Mouse (Mus musculus) liver (tissue): Measurements from ENCODE around the gene Parg.
A peak's percentile ranks its signal among the peaks of the same experiment; 100 is the strongest.
"Not testable (repeated sequence)": the region's sequence is repeated elsewhere in the genome, so short reads cannot be mapped to it uniquely, and the experiment has no call there.

ENCODE experiments used
- DNase-seq: peaks from one replicate; pipeline ENCODE4 v3.0.0-alpha.2; 2020; ENCODE audit warnings: mixed read lengths

The Parg gene

GRCm38 (mm10) chr14:32179393-32180195 is 22.2 kb upstream of the Parg start:
- no peak for DNase-seq

DNA sequence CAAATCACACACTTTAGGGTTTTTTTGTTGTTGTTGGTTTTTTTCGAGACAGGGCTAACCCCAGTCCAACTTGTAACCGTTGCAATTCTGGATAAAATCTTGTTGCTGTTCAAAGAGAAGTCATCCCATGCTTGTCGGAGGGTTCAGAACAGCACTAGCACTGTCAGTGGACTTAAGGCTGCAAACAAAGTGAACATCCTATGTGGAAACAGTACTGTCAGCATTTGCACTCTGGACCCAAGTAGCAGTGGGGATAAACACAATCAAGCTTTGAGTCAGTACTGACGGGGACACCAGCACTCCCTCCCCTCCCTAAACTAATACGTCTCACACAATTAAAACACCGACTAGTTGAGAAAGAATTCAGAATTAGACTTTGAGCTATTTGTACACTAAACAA is 20.9 kb upstream of the Parg start:
- no peak for DNase-seq

DNA sequence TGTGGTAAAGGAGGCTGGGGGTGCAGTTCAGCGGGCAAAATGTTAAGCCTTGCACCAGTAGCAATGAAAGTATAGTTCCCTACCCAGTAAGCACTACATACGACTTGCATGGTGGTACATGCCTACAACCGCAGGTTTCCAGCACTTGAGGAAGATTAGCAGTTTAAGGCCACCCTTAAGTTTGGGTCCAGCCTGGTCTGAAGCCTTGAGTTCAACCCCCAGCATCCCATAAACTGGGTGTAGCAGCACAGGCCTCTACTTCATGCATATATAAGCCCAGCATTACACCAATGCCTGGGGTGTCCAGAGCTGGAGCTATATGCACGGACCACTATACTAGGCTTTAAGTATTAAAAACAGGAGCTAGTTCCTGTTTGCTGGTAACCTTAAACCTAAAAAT is 17.9 kb upstream of the Parg start:
- DNase-seq, result no peak

DNA sequence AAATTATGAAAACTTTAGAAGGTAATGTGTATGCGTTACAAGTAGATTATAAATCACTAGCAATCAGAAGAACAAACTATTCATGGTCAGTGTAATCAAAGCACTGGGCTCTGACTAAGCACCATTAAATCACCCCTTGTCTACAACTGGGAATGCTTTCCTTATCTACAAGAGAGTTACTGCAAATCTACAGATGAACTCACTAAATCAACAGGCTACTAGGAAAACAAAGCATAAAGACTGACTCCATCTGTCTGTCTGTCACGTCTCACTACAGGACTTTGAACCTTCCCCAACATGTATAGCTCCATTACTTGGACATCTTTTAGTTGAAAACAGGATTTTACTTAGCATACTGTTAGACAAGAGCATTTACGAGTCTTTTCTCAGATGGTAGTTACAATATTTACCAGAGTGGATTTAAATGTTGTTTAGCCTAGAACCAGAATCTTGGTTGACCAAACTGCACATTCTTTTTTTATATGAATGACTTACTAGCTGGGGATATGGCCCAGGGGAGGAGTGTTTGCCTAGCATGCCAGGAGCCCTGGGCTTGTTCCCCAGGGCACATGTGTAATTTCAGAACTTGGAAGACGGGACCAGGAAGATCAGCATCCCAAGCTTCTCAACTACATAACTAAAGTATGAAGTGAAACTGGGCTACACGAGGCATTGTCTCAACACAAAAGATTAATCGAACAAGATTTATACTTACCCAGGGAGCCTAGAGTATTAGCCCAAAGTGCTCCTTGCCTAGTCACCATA is 10.9 kb upstream of the Parg start:
- no peak for DNase-seq

- DNase-seq, result no peak
Observed at GRCm38 (mm10) chr14:32191926-32192325, 9.8 kb upstream of the Parg start.

- DNase-seq, result peak; percentile 75
Observed at GRCm38 (mm10) chr14:32192437-32192836, 9.3 kb upstream of the Parg start.

DNA sequence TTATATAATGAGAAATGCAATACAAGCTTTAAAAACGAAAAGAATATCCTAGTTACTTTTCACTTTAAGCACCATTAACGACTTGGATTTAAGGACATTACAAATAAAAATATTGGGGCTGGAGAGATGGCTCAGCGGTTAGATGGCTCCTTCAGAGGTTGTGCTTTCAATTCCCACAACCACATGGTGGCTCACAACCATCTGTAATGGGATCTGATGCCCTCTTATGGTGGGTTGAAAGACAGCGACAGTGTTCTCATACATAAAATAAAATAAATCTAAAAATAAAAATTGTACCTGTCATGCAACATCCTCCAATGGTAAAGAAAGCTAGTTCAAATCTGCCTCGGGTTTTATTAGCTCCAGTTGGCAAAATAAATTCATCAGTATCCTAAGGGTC is 8.2 kb upstream of the Parg start:
- not testable (repeated sequence) for DNase-seq

DNA sequence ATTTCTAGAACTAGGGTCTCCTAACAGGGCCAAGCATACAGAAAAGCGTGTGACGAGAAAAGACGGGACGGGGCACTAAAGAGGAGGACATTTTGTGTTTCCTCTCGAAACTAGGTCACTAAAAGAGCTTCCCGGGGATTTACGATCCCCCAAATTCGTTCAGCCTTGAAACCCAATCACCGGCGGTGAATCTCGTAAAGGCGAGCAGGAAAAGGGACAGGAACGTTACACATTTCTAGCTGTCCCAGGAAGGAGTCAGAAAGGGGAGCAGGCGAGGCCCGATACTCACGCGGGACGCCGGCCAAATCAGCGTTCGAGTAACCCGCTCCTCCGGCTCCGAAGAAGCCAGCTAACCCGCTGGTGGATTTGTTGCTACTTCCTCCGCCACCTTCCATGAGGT is 395 bp upstream of the Parg start:
- peak; percentile 29 for DNase-seq

DNA sequence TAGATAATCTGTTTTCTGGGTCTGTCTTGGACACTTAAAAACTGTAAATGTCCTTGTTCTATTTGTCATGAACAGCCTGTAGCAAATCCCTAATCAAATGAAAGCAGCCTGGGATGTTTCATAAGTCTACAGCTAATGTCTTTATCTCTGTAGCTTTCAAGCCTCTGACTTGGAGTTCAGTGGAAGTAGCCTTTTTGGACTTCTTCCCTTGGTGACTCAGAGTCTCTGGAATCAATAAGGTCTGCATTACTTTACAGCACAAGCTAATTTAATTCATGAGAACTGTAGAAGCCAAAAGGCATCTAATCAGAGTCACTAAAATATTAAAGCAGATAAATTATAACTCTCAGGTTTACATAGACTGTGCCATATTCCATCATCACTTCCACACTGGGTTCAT is 24.9 kb downstream of the Parg start:
- DNase-seq, result no peak

DNA sequence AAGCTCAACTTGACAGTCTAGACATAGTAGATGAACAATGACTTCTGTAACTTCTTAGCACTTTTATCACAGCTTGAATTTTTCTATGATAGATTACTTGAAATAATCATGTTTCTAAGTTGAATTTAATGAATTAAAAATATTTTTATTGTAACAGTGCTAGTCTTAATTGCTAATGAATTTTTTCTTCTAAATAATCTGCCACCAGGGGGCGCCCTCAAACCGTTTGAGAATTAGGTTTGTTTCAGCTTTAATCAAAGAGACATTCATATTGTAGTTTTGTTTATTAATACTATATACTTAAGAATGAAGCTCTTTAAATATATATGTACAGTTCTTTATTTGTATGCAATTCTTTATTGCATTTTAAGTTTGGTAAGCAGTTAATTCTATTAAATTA is 27.2 kb downstream of the Parg start:
- peak; percentile 59 for DNase-seq

DNA sequence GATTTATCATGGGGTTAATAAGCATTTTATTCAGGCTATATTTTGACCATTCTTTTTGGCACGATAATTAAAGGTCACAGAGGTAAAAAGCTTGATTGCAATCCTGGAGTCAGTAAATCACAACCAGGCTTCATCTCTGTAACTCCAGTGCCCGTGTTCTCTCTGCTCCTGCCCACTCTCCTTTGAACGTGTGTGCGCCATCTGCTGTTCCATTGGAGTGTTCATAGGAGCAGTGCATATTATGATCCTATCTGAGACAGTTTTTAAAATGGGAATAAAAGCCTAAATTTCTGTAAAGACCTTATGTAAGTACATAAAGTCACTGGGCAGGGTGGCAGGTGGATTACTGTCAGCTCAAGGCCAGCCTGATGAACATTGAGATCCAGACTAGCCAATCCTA is 40.7 kb downstream of the Parg start:
- DNase-seq, result no peak

DNA sequence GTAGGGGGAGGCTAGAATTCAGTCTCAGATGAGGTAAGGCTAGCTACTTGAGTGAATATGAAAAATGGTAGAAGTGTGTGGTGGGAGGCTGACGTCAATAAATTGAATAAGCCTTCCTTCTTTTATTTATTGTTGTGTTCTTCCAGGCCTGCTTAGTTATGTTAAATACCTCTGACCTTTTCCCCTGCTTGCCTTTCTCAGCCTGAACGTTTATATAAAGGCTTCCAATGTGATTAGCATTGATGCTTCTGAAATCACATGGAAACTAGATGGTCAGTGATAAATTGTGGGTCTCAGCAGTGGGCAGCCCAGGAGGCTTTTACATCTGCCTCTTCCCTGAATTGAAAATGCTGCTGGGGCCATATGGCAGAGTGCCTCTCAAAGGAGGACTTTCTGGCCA is 44.3 kb downstream of the Parg start:
- no peak for DNase-seq

DNA sequence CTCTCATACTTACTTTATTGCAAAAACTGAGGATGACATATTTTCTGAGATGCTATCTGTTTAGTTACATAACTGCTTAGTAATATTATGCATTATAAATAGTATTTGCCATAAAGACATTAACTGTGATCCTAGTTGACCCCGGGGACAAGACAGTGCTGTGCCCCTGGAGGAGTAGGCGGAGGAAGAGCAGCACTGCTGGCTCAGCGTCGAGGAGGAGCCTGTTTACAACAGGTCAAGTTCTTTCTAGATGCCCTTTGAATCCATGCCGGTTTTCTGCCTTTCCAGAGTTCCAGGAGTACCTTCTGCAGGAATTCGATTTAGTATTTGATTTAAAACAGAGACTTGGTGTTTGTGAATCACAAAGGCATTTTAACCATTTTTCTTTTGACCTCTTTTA is 47.9 kb downstream of the Parg start:
- DNase-seq, result no peak

- DNase-seq, result no peak
Observed at GRCm38 (mm10) chr14:32260830-32261229, 59.1 kb downstream of the Parg start.

DNA sequence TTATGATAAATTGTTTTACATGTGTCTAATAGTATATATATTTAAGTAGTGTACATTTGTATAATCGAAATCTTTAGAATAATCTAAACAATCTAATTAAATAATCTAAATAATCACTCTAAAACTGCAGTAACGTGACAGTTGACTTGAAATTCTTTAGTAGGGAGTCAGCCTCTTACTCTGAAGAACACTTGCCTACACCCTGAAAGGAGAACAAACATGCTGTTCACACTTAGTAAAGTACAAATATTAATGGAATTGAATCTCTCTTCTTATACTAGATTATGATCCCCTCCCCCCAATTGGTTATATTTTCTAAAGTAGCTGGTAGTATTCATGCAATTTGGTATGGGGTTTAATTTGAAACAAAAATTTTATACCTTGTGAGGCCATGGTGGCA is 60.0 kb downstream of the Parg start:
- DNase-seq, result no peak

GRCm38 (mm10) chr14:32268999-32269398 is 67.2 kb downstream of the Parg start:
- DNase-seq, result no peak

- no peak for DNase-seq
Observed at GRCm38 (mm10) chr14:32269589-32269988, 67.8 kb downstream of the Parg start.

GRCm38 (mm10) chr14:32301622-32302021 is 99.9 kb downstream of the Parg start:
- no peak for DNase-seq

DNA sequence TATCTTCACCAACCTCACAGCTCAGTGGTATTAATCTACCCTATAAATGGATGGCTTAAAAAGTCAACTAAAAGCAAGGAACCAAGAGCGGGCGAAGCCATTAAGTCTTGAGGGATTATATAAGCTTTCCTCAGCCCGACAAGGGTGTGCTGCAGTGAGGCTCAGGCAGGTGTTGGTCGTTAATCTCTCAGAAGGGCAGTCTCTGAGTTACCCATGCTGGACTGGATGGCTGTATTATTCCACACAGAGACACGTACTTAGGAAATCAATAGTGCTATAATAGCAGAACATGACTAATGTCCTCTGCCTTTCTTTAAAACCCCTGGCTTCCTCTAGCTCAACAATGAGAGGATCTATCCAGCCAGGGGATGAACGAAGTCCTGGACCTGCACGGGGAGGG is 100.7 kb downstream of the Parg start:
- no peak for DNase-seq

DNA sequence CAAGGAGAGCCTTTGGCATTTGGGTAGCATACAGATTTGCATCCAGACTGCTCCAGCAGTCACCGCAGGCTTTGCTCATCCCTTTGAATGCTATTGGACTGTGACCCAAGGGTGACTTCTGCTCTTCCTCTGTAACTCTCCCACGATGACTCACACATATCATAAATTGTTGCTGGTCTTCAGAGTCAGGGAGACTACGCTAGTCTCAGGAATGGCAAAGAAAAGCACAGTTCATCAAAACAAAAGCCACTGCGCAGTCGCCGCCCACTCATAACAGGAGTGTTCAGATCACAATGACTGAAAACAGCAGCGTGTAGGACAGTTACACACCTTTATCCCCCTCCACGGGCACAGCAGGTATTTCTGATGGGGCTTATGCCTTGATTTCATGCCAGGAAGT is 103.2 kb downstream of the Parg start:
- no peak for DNase-seq

- DNase-seq, result peak; percentile 36
Observed at GRCm38 (mm10) chr14:32309876-32310275, 108.1 kb downstream of the Parg start.

DNA sequence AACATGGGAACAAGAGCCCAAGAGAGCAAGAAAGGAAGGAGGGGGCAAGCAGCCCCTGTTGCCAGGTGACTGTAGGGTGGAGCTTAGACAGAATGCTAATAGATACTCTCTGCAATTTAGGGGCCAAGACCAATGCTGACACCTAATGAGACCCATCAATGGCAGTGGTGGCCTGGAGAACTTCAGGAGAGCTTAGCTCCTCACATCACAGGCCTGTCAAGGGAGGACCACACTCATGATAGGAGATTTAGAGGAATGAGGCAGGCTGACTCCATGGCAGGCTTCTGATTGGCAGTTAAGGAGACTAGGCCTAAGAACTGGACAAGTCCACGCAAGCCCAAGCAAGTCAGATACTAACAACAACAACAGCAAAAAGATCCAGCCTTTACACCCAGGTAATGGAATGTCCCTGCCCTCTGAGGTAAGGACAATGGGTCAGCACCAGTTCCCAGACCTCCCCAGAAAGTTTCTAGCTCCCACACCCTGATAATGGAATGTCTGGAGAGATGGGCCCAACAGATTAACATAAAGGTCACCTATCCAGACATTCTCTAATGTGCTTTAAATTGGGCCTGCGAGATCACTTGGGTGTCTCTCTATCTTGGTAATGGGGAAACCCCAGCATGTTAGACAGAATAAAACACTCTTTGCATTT is 109.8 kb downstream of the Parg start:
- no peak for DNase-seq

GRCm38 (mm10) chr14:32317822-32318221 is 116.1 kb downstream of the Parg start:
- peak; percentile 9 for DNase-seq
